Mouse (Mus musculus): Measurements from ENCODE around the gene Sp9. TPM values are rescaled to one million over a fixed set of nuclear protein-coding genes. Genes with fewer than 3 reads are reported as not detected.

Gene Sp9
- 0.23 TPM in 1 of 2 replicates, not detected in the other for total RNA-seq (2014; fragmentation: Nextera tagmentation)
- 0.27 and 0.35 TPM in 2 replicates for total RNA-seq (2017)
- 0.43 and 0.65 TPM in 2 replicates for polyA plus RNA-seq (2012)

DNA sequence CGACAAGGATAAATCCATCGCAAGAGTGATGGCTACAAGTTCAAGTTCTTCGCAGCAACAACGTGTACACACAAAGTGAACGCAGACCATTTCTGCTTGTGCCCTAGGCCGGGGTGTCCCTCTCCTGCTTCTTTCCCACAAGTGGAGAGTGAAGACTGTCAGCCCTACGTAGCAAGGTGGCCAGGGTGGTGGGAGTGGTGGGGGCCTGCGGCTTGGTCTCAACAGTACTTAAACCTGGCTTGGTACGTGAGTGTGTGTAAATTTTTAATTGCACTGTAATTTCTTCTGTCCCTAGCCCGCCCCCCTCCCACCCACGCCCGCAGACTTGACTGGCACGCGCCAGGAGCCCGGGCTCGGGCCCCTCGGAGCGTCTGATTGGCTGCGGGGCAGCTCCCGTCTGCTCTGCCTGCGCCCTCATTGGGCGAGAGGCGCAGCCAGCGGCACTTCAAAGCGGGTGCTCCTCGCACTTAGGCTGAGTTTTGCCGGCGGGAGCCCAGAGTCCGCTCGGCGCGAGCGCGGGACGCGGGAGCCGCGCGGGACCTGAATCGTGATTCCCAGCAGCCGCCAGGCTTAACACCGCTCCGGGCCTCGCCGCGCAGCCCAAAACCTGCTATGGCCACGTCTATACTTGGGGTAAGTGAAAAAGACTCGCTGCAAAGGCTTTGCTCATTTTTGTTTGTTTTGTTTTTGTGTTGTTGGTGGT lies at the start of gene Sp9:
Gene Sp9 (plus strand): TSS at position 467 of the 703 bp plus-strand sequence.
- Histone ChIP-seq H3K4me1 (ENCODE audit: insufficient read depth, low read depth, low read length) (peaks cover 16% of the 10 kb centered on the region), H3K36me3 (replicated peaks) (no peaks in the 10 kb centered on the region), H3K27me3 (ENCODE audit: insufficient read depth, low read length) (peaks cover 62% of the 10 kb centered on the region), H3K9me3 (replicated peaks) (peaks cover 24% of the 10 kb centered on the region), H3K4me3 (ENCODE audit: low read depth, low read length) (peak within 1 kb of the TSS; percentile 56; the same call in 1 of the 2 replicates)
- TF ChIP-seq POLR2AphosphoS5 (IDR thresholded peaks at IDR 0.05; ENCODE audit: insufficient replicate concordance, low read depth, low read length) (no peak), GATA1 (IDR thresholded peaks at IDR 0.05; ENCODE audit: borderline replicate concordance, low read length) (no peak), GATA2 (IDR thresholded peaks at IDR 0.05; ENCODE audit: borderline replicate concordance, low read depth, low read length) (no peak), CTCF (IDR thresholded peaks at IDR 0.05; ENCODE audit: low read depth, low read length) (no peak), TAL1 (conservative IDR thresholded peaks at IDR 0.05; ENCODE audit: low read depth, low read length) (no peak)
- no peak for ATAC-seq (ENCODE audit: extremely low read depth, insufficient number of reproducible peaks, low FRiP score, poor library complexity, severe bottlenecking)
- DNase-seq (ENCODE audit: low spot score) = no peak

DNA sequence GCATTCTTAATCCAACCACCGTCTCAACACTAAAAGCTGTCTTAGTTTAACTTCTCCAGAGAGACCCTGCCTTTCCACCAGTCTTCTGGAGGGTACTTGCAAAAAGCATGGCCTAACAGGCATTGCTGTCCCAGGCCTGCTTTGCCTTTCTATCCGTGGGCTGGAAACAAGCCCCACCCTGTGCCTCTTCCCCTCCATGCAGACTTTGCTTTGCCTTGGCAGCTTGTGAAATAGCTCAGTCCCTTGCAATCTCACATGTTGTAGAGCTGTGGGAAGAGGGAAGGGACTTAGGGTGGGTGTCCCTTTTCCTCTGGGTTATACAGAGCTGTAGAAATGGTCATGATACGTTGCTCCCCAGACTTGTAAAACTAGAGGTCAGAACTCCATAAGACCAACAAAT lies 40.6 kb upstream of the Sp9 start:
- ATAC-seq (ENCODE audit: extremely low read depth, insufficient number of reproducible peaks, low FRiP score, poor library complexity, severe bottlenecking) (no peak), DNase-seq (ENCODE audit: low spot score) (no peak)
- H3K9me3 ChIP-seq (replicated peaks) = no peaks in the 10 kb centered on the region
- H3K27me3 ChIP-seq (ENCODE audit: insufficient read depth, low read length) = peaks cover 28% of the 10 kb centered on the region
- H3K4me3 ChIP-seq (ENCODE audit: low read depth, low read length) = no peak overlapping the region
- TF ChIP-seq POLR2AphosphoS5 (IDR thresholded peaks at IDR 0.05; ENCODE audit: insufficient replicate concordance, low read depth, low read length) (no peak), CTCF (IDR thresholded peaks at IDR 0.05; ENCODE audit: low read depth, low read length) (no peak), GATA1 (IDR thresholded peaks at IDR 0.05; ENCODE audit: borderline replicate concordance, low read length) (no peak), TAL1 (conservative IDR thresholded peaks at IDR 0.05; ENCODE audit: low read depth, low read length) (no peak), GATA2 (IDR thresholded peaks at IDR 0.05; ENCODE audit: borderline replicate concordance, low read depth, low read length) (no peak)
- no peaks in the 10 kb centered on the region for H3K36me3 ChIP-seq (replicated peaks)
- no peaks in the 10 kb centered on the region for H3K4me1 ChIP-seq (ENCODE audit: insufficient read depth, low read depth, low read length)

DNA sequence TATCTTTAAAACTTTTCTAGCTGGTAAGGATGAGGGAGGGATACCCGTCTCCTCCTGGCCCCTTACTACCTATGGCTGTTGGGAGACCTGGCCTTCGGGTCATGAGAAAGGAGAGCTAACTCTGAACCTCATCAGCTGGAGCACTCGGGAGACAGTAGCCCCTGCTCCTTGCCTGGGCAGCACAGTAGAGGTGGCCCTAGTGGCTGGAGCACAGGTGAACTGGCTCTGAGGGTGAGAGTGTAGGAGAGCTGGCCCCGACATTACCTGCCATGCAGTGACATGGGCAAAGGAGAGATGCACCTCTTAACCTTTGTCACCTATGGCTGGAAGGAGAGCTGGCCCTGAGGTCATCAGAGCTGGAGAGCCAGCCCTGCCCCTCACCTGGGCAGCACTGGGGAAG lies 30.4 kb upstream of the Sp9 start:
- ATAC-seq (ENCODE audit: extremely low read depth, insufficient number of reproducible peaks, low FRiP score, poor library complexity, severe bottlenecking) (no peak), DNase-seq (ENCODE audit: low spot score) (no peak)
- TF ChIP-seq TAL1 (conservative IDR thresholded peaks at IDR 0.05; ENCODE audit: low read depth, low read length) (no peak), CTCF (IDR thresholded peaks at IDR 0.05; ENCODE audit: low read depth, low read length) (no peak), GATA1 (IDR thresholded peaks at IDR 0.05; ENCODE audit: borderline replicate concordance, low read length) (no peak), POLR2AphosphoS5 (IDR thresholded peaks at IDR 0.05; ENCODE audit: insufficient replicate concordance, low read depth, low read length) (no peak), GATA2 (IDR thresholded peaks at IDR 0.05; ENCODE audit: borderline replicate concordance, low read depth, low read length) (no peak)
- H3K4me1 ChIP-seq (ENCODE audit: insufficient read depth, low read depth, low read length) = no peaks in the 10 kb centered on the region; the same call in 1 of the 2 replicates
- H3K36me3 ChIP-seq (replicated peaks) = no peaks in the 10 kb centered on the region
- H3K4me3 ChIP-seq (ENCODE audit: low read depth, low read length) = no peak overlapping the region
- H3K9me3 ChIP-seq (replicated peaks) = no peaks in the 10 kb centered on the region
- H3K27me3 ChIP-seq (ENCODE audit: insufficient read depth, low read length) = peaks cover 20% of the 10 kb centered on the region

DNA sequence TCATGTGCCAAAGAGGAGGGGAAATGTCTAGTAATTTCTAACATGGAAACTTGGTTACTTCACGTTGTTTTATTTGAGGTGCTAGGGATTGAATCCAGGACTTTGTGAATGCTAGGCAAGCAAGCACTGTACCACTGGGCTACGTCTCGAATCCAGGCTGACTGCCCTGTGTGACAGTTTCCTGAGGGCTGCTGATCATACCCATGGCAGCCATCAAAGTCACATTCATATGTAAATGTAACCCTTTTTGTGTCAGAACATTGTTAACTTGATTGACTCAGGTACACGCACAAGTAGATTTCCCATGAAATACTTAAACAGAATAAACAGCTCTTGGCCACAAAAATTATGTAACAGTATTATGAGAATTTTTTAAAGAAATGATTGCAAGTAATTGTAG lies 23.0 kb upstream of the Sp9 start:
- no peak for TF ChIP-seq GATA2 (IDR thresholded peaks at IDR 0.05; ENCODE audit: borderline replicate concordance, low read depth, low read length)
- TF ChIP-seq CTCF (IDR thresholded peaks at IDR 0.05; ENCODE audit: low read depth, low read length) = no peak
- TF ChIP-seq GATA1 (IDR thresholded peaks at IDR 0.05; ENCODE audit: borderline replicate concordance, low read length) = no peak
- TF ChIP-seq TAL1 (conservative IDR thresholded peaks at IDR 0.05; ENCODE audit: low read depth, low read length) = no peak
- TF ChIP-seq POLR2AphosphoS5 (IDR thresholded peaks at IDR 0.05; ENCODE audit: insufficient replicate concordance, low read depth, low read length) = no peak
- peaks cover 2% of the 10 kb centered on the region; the same call in 1 of the 2 replicates for H3K9me3 ChIP-seq (replicated peaks)
- H3K36me3 ChIP-seq (replicated peaks) = no peaks in the 10 kb centered on the region
- DNase-seq (ENCODE audit: low spot score) (no peak), ATAC-seq (ENCODE audit: extremely low read depth, insufficient number of reproducible peaks, low FRiP score, poor library complexity, severe bottlenecking) (no peak)
- H3K27me3 ChIP-seq (ENCODE audit: insufficient read depth, low read length) = peaks cover 23% of the 10 kb centered on the region
- no peak overlapping the region for H3K4me3 ChIP-seq (ENCODE audit: low read depth, low read length)
- no peaks in the 10 kb centered on the region; the same call in 1 of the 2 replicates for H3K4me1 ChIP-seq (ENCODE audit: insufficient read depth, low read depth, low read length)

DNA sequence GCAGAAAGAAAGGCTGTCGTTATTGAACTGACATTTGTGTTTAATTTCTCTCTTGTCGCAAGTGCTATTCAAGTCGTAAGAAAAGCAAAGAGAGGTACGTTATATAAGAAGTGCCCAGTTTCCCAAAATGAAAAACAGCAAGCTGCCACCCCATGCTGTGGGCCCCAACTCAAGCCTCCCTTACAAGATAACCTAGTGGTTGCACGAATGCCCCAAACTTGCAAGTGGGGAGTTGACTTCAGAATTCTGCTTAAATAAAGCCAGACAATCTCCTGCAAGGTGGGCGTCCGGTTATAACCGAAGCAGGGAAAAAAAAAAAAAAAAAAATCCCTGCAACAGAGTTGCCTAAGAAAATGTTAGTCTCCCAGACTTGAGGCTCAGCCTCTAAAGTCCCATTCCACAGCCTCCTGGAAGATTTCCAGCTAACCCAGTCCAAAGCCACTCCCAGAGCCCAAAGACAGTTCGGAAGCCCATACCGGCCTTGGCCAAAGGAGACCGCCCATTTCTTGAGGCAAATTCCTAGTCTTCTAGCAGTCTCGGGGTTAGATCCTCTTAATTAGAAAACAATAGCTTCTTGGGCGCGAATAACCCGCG lies 8.5 kb upstream of the Sp9 start:
- DNase-seq (ENCODE audit: low spot score) (no peak), ATAC-seq (ENCODE audit: extremely low read depth, insufficient number of reproducible peaks, low FRiP score, poor library complexity, severe bottlenecking) (no peak)
- H3K36me3 ChIP-seq (replicated peaks) = no peaks in the 10 kb centered on the region
- H3K4me1 ChIP-seq (ENCODE audit: insufficient read depth, low read depth, low read length) = peaks cover 15% of the 10 kb centered on the region
- no peaks in the 10 kb centered on the region; the same call in 1 of the 2 replicates for H3K9me3 ChIP-seq (replicated peaks)
- H3K4me3 ChIP-seq (ENCODE audit: low read depth, low read length) = no peak overlapping the region
- TF ChIP-seq POLR2AphosphoS5 (IDR thresholded peaks at IDR 0.05; ENCODE audit: insufficient replicate concordance, low read depth, low read length) (no peak), TAL1 (conservative IDR thresholded peaks at IDR 0.05; ENCODE audit: low read depth, low read length) (no peak), GATA1 (IDR thresholded peaks at IDR 0.05; ENCODE audit: borderline replicate concordance, low read length) (no peak), GATA2 (IDR thresholded peaks at IDR 0.05; ENCODE audit: borderline replicate concordance, low read depth, low read length) (no peak), CTCF (IDR thresholded peaks at IDR 0.05; ENCODE audit: low read depth, low read length) (no peak)
- peaks cover 42% of the 10 kb centered on the region for H3K27me3 ChIP-seq (ENCODE audit: insufficient read depth, low read length)
